Mouse (Mus musculus) testis, postnatal 10 days (tissue): Measurements from ENCODE around the gene S100a5.

Experiments
- DNase-seq: peaks from one replicate; pipeline ENCODE4 v3.0.0; 2021; ENCODE audit warnings: low spot score

S100a5 gene

GRCm38 (mm10) chr3:90626266-90627021 is 18.1 kb downstream of the S100a5 start:
- DNase-seq: no peak

- no peak for DNase-seq
Observed at GRCm38 (mm10) chr3:90627366-90627765, 19.0 kb downstream of the S100a5 start.

- no peak for DNase-seq
Observed at GRCm38 (mm10) chr3:90627807-90628206, 19.5 kb downstream of the S100a5 start.

GRCm38 (mm10) chr3:90629298-90629697 is 21.0 kb downstream of the S100a5 start:
- DNase-seq: no peak

GRCm38 (mm10) chr3:90631984-90632383 is 23.7 kb downstream of the S100a5 start:
- no peak for DNase-seq

- no peak for DNase-seq
Observed at GRCm38 (mm10) chr3:90638511-90639275, 30.4 kb downstream of the S100a5 start.

- no peak for DNase-seq
Observed at GRCm38 (mm10) chr3:90639511-90640154, 31.3 kb downstream of the S100a5 start.

GRCm38 (mm10) chr3:90640981-90641380 is 32.7 kb downstream of the S100a5 start:
- no peak for DNase-seq

GRCm38 (mm10) chr3:90644220-90644619 is 35.9 kb downstream of the S100a5 start:
- peak; percentile 71 for DNase-seq

GRCm38 (mm10) chr3:90647291-90647690 is 39.0 kb downstream of the S100a5 start:
- DNase-seq: no peak

GRCm38 (mm10) chr3:90648981-90649380 is 40.7 kb downstream of the S100a5 start:
- no peak for DNase-seq

- no peak for DNase-seq
Observed at GRCm38 (mm10) chr3:90649832-90650231, 41.5 kb downstream of the S100a5 start.

- DNase-seq: peak; percentile 82
Observed at GRCm38 (mm10) chr3:90652878-90653508, 44.7 kb downstream of the S100a5 start.

GRCm38 (mm10) chr3:90653717-90654116 is 45.4 kb downstream of the S100a5 start, which contains the start of gene S100a7a:
Gene S100a7a, plus strand, starts transcription at chr3:90654017.
- no peak for DNase-seq

GRCm38 (mm10) chr3:90657405-90657804 is 49.1 kb downstream of the S100a5 start:
- no peak for DNase-seq

GRCm38 (mm10) chr3:90659364-90660044 is 51.2 kb downstream of the S100a5 start:
- DNase-seq: no peak
